Mouse (Mus musculus) heart, embryonic 10.5 days (tissue): ENCODE measurements around the gene Cd3e. TPM values are rescaled to one million over a fixed set of nuclear protein-coding genes. Genes with fewer than 3 reads are reported as not detected.
"Not testable (repeated sequence)": the region's sequence is repeated elsewhere in the genome, so short reads cannot be mapped to it uniquely, and the experiment has no call there.

Experiments used
- DNase-seq: peaks from one replicate; pipeline ENCODE4 v3.0.0-alpha.2; 2017; ENCODE audit warnings: low spot score
- H3K27ac ChIP-seq: fragments of 300-500 bp; sonication (generic); 2 replicates; pipeline ENCODE4 v1.5.1; 2016; ENCODE audit warnings: mild to moderate bottlenecking
- H3K27me3 ChIP-seq: fragments of 300-500 bp; sonication (generic); 2 replicates; pipeline ENCODE4 v1.6.1; 2016; ENCODE audit warnings: mild to moderate bottlenecking; ENCODE audit not compliant: poor library complexity, insufficient read depth, severe bottlenecking
- H3K36me3 ChIP-seq: fragments of 300-500 bp; sonication (generic); 2 replicates; pipeline ENCODE4 v1.6.1; 2016; ENCODE audit warnings: mild to moderate bottlenecking, moderate library complexity
- H3K4me1 ChIP-seq: fragments of 300-500 bp; sonication (generic); 2 replicates; pipeline ENCODE4 v1.6.1; 2016; ENCODE audit warnings: mild to moderate bottlenecking
- H3K4me3 ChIP-seq: fragments of 300-500 bp; sonication (generic); 2 replicates; pipeline ENCODE4 v1.5.1; 2016; ENCODE audit warnings: mild to moderate bottlenecking, moderate library complexity
- H3K9me3 ChIP-seq: fragments of 300-500 bp; sonication (generic); 2 replicates; pipeline ENCODE4 v1.6.1; 2016; ENCODE audit warnings: mild to moderate bottlenecking, moderate library complexity
- WGBS: fragments of 180-500 bp; shearing (Covaris S2); methylation state at CpG from one replicate; pipeline ENCODE4 v1.1.7; 2016; 5-methylcytosine and 5-hydroxymethylcytosine counted together
- polyA plus RNA-seq: library from polyadenylated mRNA; unstranded; fragments of >200 nt; fragmentation: Nextera tagmentation; extraction: Ambion mirVana; gene quantifications from 2 replicates; pipeline ENCODE4 v1.2.1, GENCODE M21; 2016

The Cd3e gene
- polyA plus RNA-seq, 1 experiment from 2014 or later = not detected

GRCm38 (mm10) chr9:45039499-45039898 lies 30.1 kb upstream of the Cd3e start, which contains the start of gene Mpzl2:
Gene Mpzl2 (plus strand): TSS chr9:45039799.
- no peak within 1 kb of the TSS for H3K27ac ChIP-seq
- H3K4me1 ChIP-seq = peaks cover 21% of the 10 kb centered on the region
- no peak for DNase-seq
- no peaks in the 10 kb centered on the region for H3K9me3 ChIP-seq
- 64% methylated on average over 5 of the region's 5 CpGs for WGBS
- H3K4me3 ChIP-seq = 0 out of 2 replicates have a peak within 1 kb of the TSS, but pooled peaks have one; percentile 3
- no peaks in the 10 kb centered on the region for H3K36me3 ChIP-seq
- H3K27me3 ChIP-seq = peaks cover 67% of the 10 kb centered on the region

- H3K4me1 ChIP-seq = peaks cover 20% of the 10 kb centered on the region
- 80% methylated on average over 1 of the region's 1 CpGs for whole genome bisulfite sequencing
- H3K36me3 ChIP-seq, H3K27ac ChIP-seq, H3K4me3 ChIP-seq, H3K9me3 ChIP-seq, DNase-seq: not testable (repeated sequence)
- peaks cover 50% of the 10 kb centered on the region for H3K27me3 ChIP-seq
Measured at GRCm38 (mm10) chr9:45037803-45038202, 28.4 kb upstream of the Cd3e start.

GRCm38 (mm10) chr9:45034526-45034925 lies 25.1 kb upstream of the Cd3e start:
- peak; percentile 65 for DNase-seq
- Histone ChIP-seq H3K36me3 (no peaks in the 10 kb centered on the region), H3K4me3 (no peak overlapping the region), H3K27ac (no peak overlapping the region), H3K4me1 (no peaks in the 10 kb centered on the region), H3K27me3 (peaks cover 29% of the 10 kb centered on the region), H3K9me3 (no peaks in the 10 kb centered on the region)
- 68% methylated on average over 3 of the region's 3 CpGs for WGBS

GRCm38 (mm10) chr9:45032261-45032660 lies 22.8 kb upstream of the Cd3e start:
- DNase-seq = peak; percentile 46
- Histone ChIP-seq H3K9me3 (no peaks in the 10 kb centered on the region), H3K4me1 (no peaks in the 10 kb centered on the region), H3K27ac (no peak overlapping the region), H3K36me3 (no peaks in the 10 kb centered on the region), H3K27me3 (peaks cover 32% of the 10 kb centered on the region; the same call in 1 of the 2 replicates), H3K4me3 (no peak overlapping the region)
- 62% methylated on average over 2 of the region's 2 CpGs for WGBS

GRCm38 (mm10) chr9:45030341-45030740 lies 20.9 kb upstream of the Cd3e start:
- no peaks in the 10 kb centered on the region for H3K4me1 ChIP-seq
- H3K27me3 ChIP-seq = peaks cover 51% of the 10 kb centered on the region; the same call in 1 of the 2 replicates
- no peaks in the 10 kb centered on the region for H3K9me3 ChIP-seq
- no peak overlapping the region for H3K4me3 ChIP-seq
- H3K27ac ChIP-seq = no peak overlapping the region
- no peaks in the 10 kb centered on the region for H3K36me3 ChIP-seq
- WGBS = 50% methylated on average over 6 of the region's 6 CpGs
- peak; percentile 36 for DNase-seq

GRCm38 (mm10) chr9:45027376-45027775 lies 17.9 kb upstream of the Cd3e start:
- Histone ChIP-seq H3K27ac (no peak overlapping the region), H3K4me1 (no peaks in the 10 kb centered on the region), H3K4me3 (no peak overlapping the region), H3K27me3 (peaks cover 56% of the 10 kb centered on the region; the same call in 1 of the 2 replicates), H3K9me3 (no peaks in the 10 kb centered on the region), H3K36me3 (no peaks in the 10 kb centered on the region)
- DNase-seq = no peak
- 69% methylated on average over 8 of the region's 8 CpGs for WGBS

- H3K9me3 ChIP-seq = no peaks in the 10 kb centered on the region
- no peaks in the 10 kb centered on the region for H3K4me1 ChIP-seq
- H3K27me3 ChIP-seq = peaks cover 41% of the 10 kb centered on the region; the same call in 1 of the 2 replicates
- H3K36me3 ChIP-seq = no peaks in the 10 kb centered on the region
- DNase-seq = no peak
- WGBS = 76% methylated on average over 2 of the region's 2 CpGs
- H3K4me3 ChIP-seq = no peak overlapping the region
- no peak overlapping the region for H3K27ac ChIP-seq
Measured at GRCm38 (mm10) chr9:45024187-45024586, 14.8 kb upstream of the Cd3e start.

- WGBS = 51% methylated on average over 3 of the region's 3 CpGs
Measured at GRCm38 (mm10) chr9:45023638-45024037, 14.2 kb upstream of the Cd3e start.

GRCm38 (mm10) chr9:45022800-45023199 lies 13.4 kb upstream of the Cd3e start:
- no peaks in the 10 kb centered on the region for H3K9me3 ChIP-seq
- no peaks in the 10 kb centered on the region for H3K4me1 ChIP-seq
- no peak overlapping the region for H3K4me3 ChIP-seq
- H3K36me3 ChIP-seq = no peaks in the 10 kb centered on the region
- DNase-seq = no peak
- 10% methylated on average over 3 of the region's 3 CpGs for WGBS
- no peak overlapping the region for H3K27ac ChIP-seq
- H3K27me3 ChIP-seq = peaks cover 27% of the 10 kb centered on the region; the same call in 1 of the 2 replicates

More at GRCm38 (mm10) chr9:45023638-45024037, 14.2 kb upstream of the Cd3e start:
- Histone ChIP-seq H3K27ac (no peak overlapping the region), H3K4me3 (no peak overlapping the region), H3K9me3 (no peaks in the 10 kb centered on the region), H3K27me3 (peaks cover 36% of the 10 kb centered on the region; the same call in 1 of the 2 replicates), H3K4me1 (no peaks in the 10 kb centered on the region), H3K36me3 (no peaks in the 10 kb centered on the region)
- DNase-seq = no peak

- H3K27me3 ChIP-seq = no peaks in the 10 kb centered on the region
- H3K4me1 ChIP-seq = no peaks in the 10 kb centered on the region
- no peak overlapping the region for H3K27ac ChIP-seq
- H3K9me3 ChIP-seq = no peaks in the 10 kb centered on the region
- H3K36me3 ChIP-seq = no peaks in the 10 kb centered on the region
- DNase-seq = no peak
- H3K4me3 ChIP-seq = no peak overlapping the region
- WGBS = 83% methylated on average over 11 of the region's 11 CpGs
Measured at GRCm38 (mm10) chr9:45018031-45018430, 8.6 kb upstream of the Cd3e start.

- Histone ChIP-seq H3K36me3 (no peaks in the 10 kb centered on the region), H3K9me3 (no peaks in the 10 kb centered on the region), H3K4me3 (no peak overlapping the region), H3K4me1 (no peaks in the 10 kb centered on the region), H3K27ac (no peak overlapping the region), H3K27me3 (peaks cover 13% of the 10 kb centered on the region; the same call in 1 of the 2 replicates)
- no peak for DNase-seq
- WGBS = 69% methylated on average over 3 of the region's 3 CpGs
Measured at GRCm38 (mm10) chr9:45015841-45016240, 6.4 kb upstream of the Cd3e start.

- H3K4me1 ChIP-seq = no peaks in the 10 kb centered on the region
- no peak overlapping the region for H3K27ac ChIP-seq
- peaks cover 13% of the 10 kb centered on the region; the same call in 1 of the 2 replicates for H3K27me3 ChIP-seq
- DNase-seq = no peak
- H3K4me3 ChIP-seq = no peak overlapping the region
- WGBS = 32% methylated on average over 2 of the region's 2 CpGs
- H3K36me3 ChIP-seq = no peaks in the 10 kb centered on the region
- H3K9me3 ChIP-seq = no peaks in the 10 kb centered on the region
Measured at GRCm38 (mm10) chr9:45014879-45015278, 5.5 kb upstream of the Cd3e start.

GRCm38 (mm10) chr9:45011291-45011690 lies 1.9 kb upstream of the Cd3e start:
- no peak overlapping the region for H3K27ac ChIP-seq
- WGBS = 43% methylated on average over 6 of the region's 6 CpGs
- H3K4me1 ChIP-seq = no peaks in the 10 kb centered on the region
- no peak for DNase-seq
- no peaks in the 10 kb centered on the region for H3K9me3 ChIP-seq
- no peaks in the 10 kb centered on the region for H3K36me3 ChIP-seq
- peaks cover 13% of the 10 kb centered on the region; the same call in 1 of the 2 replicates for H3K27me3 ChIP-seq
- H3K4me3 ChIP-seq = no peak overlapping the region

GRCm38 (mm10) chr9:45010461-45010860 lies 1.0 kb upstream of the Cd3e start:
- 70% methylated on average over 4 of the region's 4 CpGs for WGBS
- Histone ChIP-seq H3K27me3 (peaks cover 16% of the 10 kb centered on the region; the same call in 1 of the 2 replicates), H3K9me3 (no peaks in the 10 kb centered on the region), H3K4me3 (no peak overlapping the region), H3K4me1 (no peaks in the 10 kb centered on the region), H3K36me3 (no peaks in the 10 kb centered on the region), H3K27ac (no peak overlapping the region)
- no peak for DNase-seq
